Mouse (Mus musculus): ENCODE data around the gene Gm17660.
"Not testable (repeated sequence)": the region's sequence is repeated elsewhere in the genome, so short reads cannot be mapped to it uniquely, and the experiment has no call there.

Gene Gm17660

GRCm38 (mm10) chr5:104042906-104043305 is 34.5 kb downstream of the Gm17660 start:
- no peak for DNase-seq (ENCODE audit: low read depth, low spot score)

- no peak for DNase-seq (ENCODE audit: low read depth, low spot score)
These were observed 38.1 kb downstream of the Gm17660 start for GRCm38 (mm10) chr5:104039154-104039932.

- no peak for DNase-seq (ENCODE audit: low read depth, low spot score)
These were observed 40.7 kb downstream of the Gm17660 start for GRCm38 (mm10) chr5:104036686-104037085.

- no peak for DNase-seq (ENCODE audit: low read depth, low spot score)
These were observed 41.6 kb downstream of the Gm17660 start for GRCm38 (mm10) chr5:104035824-104036223.

- DNase-seq (ENCODE audit: low read depth, low spot score): no peak
These were observed 42.3 kb downstream of the Gm17660 start for GRCm38 (mm10) chr5:104035066-104035465.

GRCm38 (mm10) chr5:104032434-104033097 is 44.8 kb downstream of the Gm17660 start:
- no peak for DNase-seq (ENCODE audit: low read depth, low spot score)

GRCm38 (mm10) chr5:104025245-104025854 is 52.1 kb downstream of the Gm17660 start:
- no peak for DNase-seq (ENCODE audit: low read depth, low spot score)

GRCm38 (mm10) chr5:104024762-104025161 is 52.6 kb downstream of the Gm17660 start:
- no peak for DNase-seq (ENCODE audit: low read depth, low spot score)

GRCm38 (mm10) chr5:104024193-104024592 is 53.2 kb downstream of the Gm17660 start:
- not testable (repeated sequence) for DNase-seq (ENCODE audit: low read depth, low spot score)

GRCm38 (mm10) chr5:104023289-104024020 is 54.0 kb downstream of the Gm17660 start:
- DNase-seq (ENCODE audit: low read depth, low spot score): no peak

- no peak for DNase-seq (ENCODE audit: low read depth, low spot score)
These were observed 54.9 kb downstream of the Gm17660 start for GRCm38 (mm10) chr5:104022558-104022957.

GRCm38 (mm10) chr5:104021597-104022378 is 55.6 kb downstream of the Gm17660 start, which contains the start of gene Hsd17b11:
TSS of gene Hsd17b11 (minus strand) at chr5:104021919.
- DNase-seq (ENCODE audit: low read depth, low spot score): no peak

Data from c-Kit-negative CD71-positive TER-119-positive erythroid progenitor cells, embryonic 14.5 days (primary cell).